Mouse (Mus musculus) CH12.LX (cell line): Measurements from ENCODE around the gene Cd34. TPM values are rescaled to one million over a fixed set of nuclear protein-coding genes. Genes with fewer than 3 reads are reported as not detected.
A peak's percentile ranks its signal among the peaks of the same experiment; 100 is the strongest.

Source experiments
- DNase-seq: peaks from one replicate; pipeline ENCODE4 v3.0.0-alpha.2; 2013; ENCODE audit errors: extremely low read depth
- H3K27ac ChIP-seq: 2 replicates; pipeline ENCODE4 v1.5.1; 2012; ENCODE audit warnings: low read depth, mild to moderate bottlenecking, control low read depth, moderate library complexity; ENCODE audit not compliant: insufficient read depth
- H3K27me3 ChIP-seq: replicated peaks from 2 replicates; pipeline ENCODE3; 2012; ENCODE audit warnings: inconsistent platforms
- H3K36me3 ChIP-seq, 2 experiments: replicated peaks in 1 of 2; 2 replicates each; pipeline versions ENCODE3 to v1.6.1; 2012; ENCODE audit warnings: inconsistent platforms in 1 of 2, low read length in 1 of 2, mild to moderate bottlenecking in 1 of 2, mixed read lengths in 1 of 2, moderate library complexity in 1 of 2; ENCODE audit not compliant: control insufficient read depth in 1 of 2, insufficient read depth in 1 of 2
- H3K4me1 ChIP-seq, 2 experiments: 2 replicates each; pipeline ENCODE4 v1.6.1; 2012; ENCODE audit warnings: inconsistent platforms in 1 of 2, moderate library complexity in 1 of 2; ENCODE audit not compliant: insufficient read depth in 2 of 2, control insufficient read depth in 1 of 2
- H3K4me2 ChIP-seq: 2 replicates; pipeline ENCODE4 v1.6.1; 2012; ENCODE audit warnings: low read depth, mild to moderate bottlenecking, control low read depth; ENCODE audit not compliant: poor library complexity, insufficient read depth, severe bottlenecking
- H3K4me3 ChIP-seq, 3 experiments: fragments of 150-350 bp in 1 of 3; sonication (generic) in 1 of 3; replicated peaks in 1 of 3; 2 replicates each; pipeline versions ENCODE3 to v1.5.1; 2011 to 2012; ENCODE audit warnings: low read depth in 2 of 3, low read length in 2 of 3, mild to moderate bottlenecking in 2 of 3, moderate library complexity in 2 of 3, control low read depth in 1 of 3, improper control_type of control experiment in 1 of 3, inconsistent platforms in 1 of 3, mixed read lengths in 1 of 3; ENCODE audit not compliant: poor library complexity in 1 of 3
- H3K79me2 ChIP-seq: replicated peaks from 2 replicates; pipeline ENCODE4 v1.6.1; 2012; ENCODE audit warnings: mild to moderate bottlenecking, moderate library complexity; ENCODE audit not compliant: control insufficient read depth, poor library complexity, insufficient read depth, severe bottlenecking; ENCODE audit errors: extremely low read depth
- H3K9ac ChIP-seq: 2 replicates; pipeline ENCODE4 v1.6.1; 2012; ENCODE audit warnings: low read depth, mild to moderate bottlenecking, control low read depth, moderate library complexity; ENCODE audit not compliant: insufficient read depth
- H3K9me3 ChIP-seq: replicated peaks from 2 replicates; pipeline ENCODE3; 2012; ENCODE audit warnings: low read length, inconsistent platforms, mixed read lengths
- CHD2 ChIP-seq: IDR thresholded peaks from 2 replicates; pipeline ENCODE4 v1.6.1; 2011; ENCODE audit warnings: low read length, improper control_type of control experiment
- CTCF ChIP-seq, 2 experiments: IDR thresholded peaks in 1 of 2; conservative IDR thresholded peaks in 1 of 2; 2 replicates each; pipeline ENCODE4 v1.5.1; 2011 to 2012; ENCODE audit warnings: low read depth in 2 of 2, low read length in 2 of 2, improper control_type of control experiment in 1 of 2, inconsistent platforms in 1 of 2, mild to moderate bottlenecking in 1 of 2, moderate library complexity in 1 of 2
- ELF1 ChIP-seq: IDR thresholded peaks from 2 replicates; pipeline ENCODE4 v1.6.1; 2014; ENCODE audit warnings: low read depth, mild to moderate bottlenecking, inconsistent platforms, low read length, improper control_type of control experiment
- EP300 ChIP-seq: IDR thresholded peaks from 2 replicates; pipeline ENCODE4 v1.6.1; 2011; ENCODE audit warnings: low read length, improper control_type of control experiment
- ETS1 ChIP-seq: conservative IDR thresholded peaks from 2 replicates; pipeline ENCODE4 v1.6.1; 2012; ENCODE audit warnings: low read depth, mild to moderate bottlenecking, inconsistent platforms, low read length, improper control_type of control experiment, moderate library complexity
- MAFK ChIP-seq: IDR thresholded peaks from 2 replicates; pipeline ENCODE4 v1.6.1; 2011; ENCODE audit warnings: low read length, improper control_type of control experiment; ENCODE audit not compliant: insufficient replicate concordance
- MAZ ChIP-seq: IDR thresholded peaks from 2 replicates; pipeline ENCODE4 v1.6.1; 2012; ENCODE audit warnings: low read depth, mild to moderate bottlenecking, inconsistent platforms, low read length, improper control_type of control experiment, moderate library complexity
- MEF2A ChIP-seq: IDR thresholded peaks from 2 replicates; pipeline ENCODE4 v1.6.1; 2014; ENCODE audit warnings: low read depth, mild to moderate bottlenecking, inconsistent platforms, low read length, improper control_type of control experiment, borderline replicate concordance
- MXI1 ChIP-seq: IDR thresholded peaks from 2 replicates; pipeline ENCODE4 v1.6.1; 2011; ENCODE audit warnings: mild to moderate bottlenecking, low read depth, low read length, improper control_type of control experiment
- NELFE ChIP-seq: IDR thresholded peaks from 2 replicates; pipeline ENCODE4 v1.6.1; 2011; ENCODE audit warnings: low read depth, low read length, improper control_type of control experiment
- POLR2A ChIP-seq: IDR thresholded peaks from 2 replicates; pipeline ENCODE4 v1.6.1; 2011; ENCODE audit warnings: low read depth, mild to moderate bottlenecking, improper control_type of control experiment, low read length
- RCOR1 ChIP-seq: conservative IDR thresholded peaks from 2 replicates; pipeline ENCODE4 v1.6.1; 2012; ENCODE audit warnings: low read depth, mild to moderate bottlenecking, inconsistent platforms, low read length, improper control_type of control experiment
- TBP ChIP-seq: conservative IDR thresholded peaks from 2 replicates; pipeline ENCODE4 v1.6.1; 2011; ENCODE audit warnings: low read depth, low read length, improper control_type of control experiment
- UBTF ChIP-seq: IDR thresholded peaks from 2 replicates; pipeline ENCODE4 v1.6.1; 2012; ENCODE audit warnings: low read depth, mild to moderate bottlenecking, inconsistent platforms, low read length, improper control_type of control experiment, moderate library complexity
- USF1 ChIP-seq: IDR thresholded peaks from 2 replicates; pipeline ENCODE4 v1.6.1; 2014; ENCODE audit warnings: low read depth, mild to moderate bottlenecking, inconsistent platforms, low read length, improper control_type of control experiment
- ZC3H11A ChIP-seq: IDR thresholded peaks from 2 replicates; pipeline ENCODE4 v1.6.1; 2012; ENCODE audit warnings: low read depth, mild to moderate bottlenecking, inconsistent platforms, low read length, improper control_type of control experiment
- ZKSCAN1 ChIP-seq: IDR thresholded peaks from 2 replicates; pipeline ENCODE4 v1.6.1; 2012; ENCODE audit warnings: low read depth, inconsistent platforms, low read length, improper control_type of control experiment, borderline replicate concordance
- ZMIZ1 ChIP-seq: IDR thresholded peaks from 2 replicates; pipeline ENCODE4 v1.6.1; 2012; ENCODE audit warnings: low read depth, mild to moderate bottlenecking, inconsistent platforms, low read length, improper control_type of control experiment
- dilution Hi-C: fragments of 300-500 bp; cut with MboI; formaldehyde crosslinking; loops from 2 replicates; pipeline ENCODE4 v1.14.3; 2020; ENCODE audit warnings: low sequenced_read_pairs; ENCODE audit not compliant: extremely low pct_unique_long_range_greater_than_20kb, extremely low pct_ligation_motif_present
- in situ Hi-C: fragments of 300-500 bp; cut with MboI; formaldehyde crosslinking; loops from 3 replicates; pipeline ENCODE4 v1.14.3; 2019; ENCODE audit warnings: low sequenced_read_pairs, low pct_ligation_motif_present, low pct_unique_long_range_greater_than_20kb, mixed read lengths
- polyA plus RNA-seq: library from polyadenylated mRNA; unstranded; fragments of >175 nt; gene quantifications from 2 replicates; pipeline ENCODE4 v1.2.1, GENCODE M21; 2012; ENCODE audit warnings: low read depth; ENCODE audit not compliant: insufficient read length
- total RNA-seq, 2 experiments: library from RNA; depleted of rRNA; stranded (reverse); fragments of 300-350 nt in 1 of 2; fragments of >200 nt in 1 of 2; gene quantifications; 2 replicates each; pipeline ENCODE4 v1.2.3; 2012 to 2014

Cd34 gene
- total and polyA plus RNA-seq, 3 experiments: not detected

DNA sequence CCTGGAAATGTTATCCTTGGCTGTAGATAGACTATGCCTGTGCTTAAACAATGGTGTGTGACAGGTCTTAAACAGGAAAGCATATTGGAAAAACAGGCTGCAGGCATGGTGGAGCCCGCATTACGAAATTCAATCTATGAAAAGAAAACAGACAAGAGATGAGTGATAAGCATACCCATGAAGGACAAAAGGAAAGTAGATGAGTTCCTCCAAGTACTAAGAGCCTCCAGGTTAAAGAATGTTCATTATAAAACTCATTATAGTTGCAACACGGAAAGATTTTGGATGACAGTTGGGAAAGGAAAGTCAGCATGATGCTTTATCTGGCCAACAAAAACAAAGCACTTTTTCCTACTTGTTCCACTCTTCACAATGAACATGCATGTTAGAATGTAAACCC, 43.3 kb upstream of the Cd34 start:
- no peak for TF ChIP-seq ELF1
- no peak for TF ChIP-seq ZKSCAN1
- no peak for TF ChIP-seq ZC3H11A
- TF ChIP-seq, all 38 proteins: peak for 0
- no peak for DNase-seq
- Histone ChIP-seq H3K36me3 (no peaks in the 10 kb centered on the region), H3K27ac (no peak overlapping the region), H3K4me2 (no peak overlapping the region), H3K9me3 (no peaks in the 10 kb centered on the region), H3K27me3 (no peaks in the 10 kb centered on the region), H3K79me2 (no peaks in the 10 kb centered on the region), H3K4me3 (no peak overlapping the region), H3K9ac (no peak overlapping the region), H3K4me1 (no peaks in the 10 kb centered on the region)
- dilution Hi-C loops: no loop called here
- in situ Hi-C loops: no loop called here

GRCm38 (mm10) chr1:194901075-194901474, 37.5 kb upstream of the Cd34 start:
- dilution Hi-C loops: no loop called here
- Histone ChIP-seq H3K36me3 (no peaks in the 10 kb centered on the region), H3K9ac (no peak overlapping the region), H3K9me3 (no peaks in the 10 kb centered on the region), H3K4me2 (no peak overlapping the region), H3K79me2 (no peaks in the 10 kb centered on the region), H3K4me1 (no peaks in the 10 kb centered on the region), H3K27me3 (no peaks in the 10 kb centered on the region), H3K4me3 (no peak overlapping the region), H3K27ac (no peak overlapping the region)
- TF ChIP-seq CHD2 (no peak), EP300 (no peak), POLR2A (no peak), ZMIZ1 (no peak), UBTF (no peak), TBP (no peak), MEF2A (no peak), USF1 (no peak), NELFE (no peak), MAFK (no peak), RCOR1 (no peak)
- no peak for DNase-seq
- in situ Hi-C loops: no loop called here

GRCm38 (mm10) chr1:194901826-194902225, 36.8 kb upstream of the Cd34 start:
- H3K4me1 ChIP-seq: no peaks in the 10 kb centered on the region
- dilution Hi-C loops (no loop called here), in situ Hi-C loops (no loop called here)
- no peak overlapping the region for H3K4me3 ChIP-seq
- no peaks in the 10 kb centered on the region for H3K79me2 ChIP-seq
- H3K9ac ChIP-seq: no peak overlapping the region
- TF ChIP-seq CTCF (conservative IDR thresholded peaks at IDR 0.05 in 1 of 2, IDR thresholded peaks at IDR 0.05 in 1 of 2; ENCODE audit: low read depth in 2 of 2, low read length in 2 of 2) (0 out of 4 replicates have a peak, but pooled peaks of 1 of the 2 experiments have one; percentile 13), USF1 (no peak), MXI1 (no peak), ELF1 (no peak), MAZ (no peak), EP300 (no peak), CHD2 (no peak), UBTF (no peak), ETS1 (no peak)
- no peak overlapping the region for H3K4me2 ChIP-seq
- H3K9me3 ChIP-seq: no peaks in the 10 kb centered on the region
- no peaks in the 10 kb centered on the region for H3K27me3 ChIP-seq
- H3K36me3 ChIP-seq: no peaks in the 10 kb centered on the region
- no peak overlapping the region for H3K27ac ChIP-seq
- DNase-seq: no peak
